Mouse (Mus musculus) heart, adult 2 months (tissue): ENCODE measurements around the gene Bahcc1. TPM values are rescaled to one million over a fixed set of nuclear protein-coding genes. Genes with fewer than 3 reads are reported as not detected.

ENCODE experiments used
- DNase-seq, 2 experiments: peaks; one replicate each; pipeline ENCODE4 v3.0.0; 2021
- H3K27ac ChIP-seq: fragments of 200-600 bp; 2 replicates; pipeline ENCODE4 v1.8.1; 2022
- H3K27me3 ChIP-seq: fragments of 200-500 bp; 2 replicates; pipeline ENCODE4 v1.6.1; 2012; ENCODE audit warnings: mild to moderate bottlenecking, low read length, inconsistent platforms, mixed read lengths; ENCODE audit not compliant: control insufficient read depth, insufficient read depth
- H3K36me3 ChIP-seq: fragments of 200-500 bp; 2 replicates; pipeline ENCODE4 v1.6.1; 2012; ENCODE audit warnings: low read length, inconsistent platforms; ENCODE audit not compliant: control insufficient read depth, insufficient read depth
- H3K4me1 ChIP-seq: fragments of 200-500 bp; 2 replicates; pipeline ENCODE4 v1.6.1; 2011; ENCODE audit warnings: low read length; ENCODE audit not compliant: control insufficient read depth, insufficient read depth
- H3K4me3 ChIP-seq: fragments of 200-600 bp; 2 replicates; pipeline ENCODE4 v1.8.1; 2022
- H3K79me2 ChIP-seq: fragments of 200-500 bp; replicated peaks from 2 replicates; pipeline ENCODE4 v1.6.1; 2012; ENCODE audit warnings: mild to moderate bottlenecking, inconsistent platforms, low read length, moderate library complexity, mixed read lengths; ENCODE audit not compliant: control insufficient read depth, insufficient read depth
- H3K9ac ChIP-seq: fragments of 200-500 bp; 2 replicates; pipeline ENCODE4 v1.6.1; 2012; ENCODE audit warnings: low read depth, mild to moderate bottlenecking, control low read depth, inconsistent platforms, low read length, mixed read lengths
- CTCF ChIP-seq: fragments of 200-600 bp; IDR thresholded peaks from 2 replicates; pipeline ENCODE4 v1.8.1; 2022; ENCODE audit warnings: antibody characterized with exemption, mild to moderate bottlenecking, moderate library complexity
- EP300 ChIP-seq: fragments of 200-500 bp; IDR thresholded peaks from 2 replicates; pipeline ENCODE4 v1.6.1; 2011; ENCODE audit warnings: low read depth, low read length, control low read depth; ENCODE audit not compliant: insufficient read depth
- POLR2A ChIP-seq: fragments of 200-500 bp; IDR thresholded peaks from 2 replicates; pipeline ENCODE4 v1.6.1; 2011; ENCODE audit warnings: mild to moderate bottlenecking, low read depth, low read length, control low read depth; ENCODE audit not compliant: insufficient read depth
- WGBS: fragments of 180-500 bp; shearing (Covaris S2); methylation state at CpG from one replicate; pipeline ENCODE4 v1.1.7; 2018; 5-methylcytosine and 5-hydroxymethylcytosine counted together
- intact Hi-C: fragments of 180-260 bp; cut with DNase I; formaldehyde crosslinking; loops from one replicate; pipeline ENCODE4 v1.15.1; 2025
- polyA plus RNA-seq: library from polyadenylated mRNA; depleted of rRNA; stranded (reverse); fragments of >200 nt; gene quantifications from 2 replicates; pipeline ENCODE4 v1.2.3, GENCODE M21; 2012
- total RNA-seq, 2 experiments: library from RNA; stranded (reverse); gene quantifications; 2 replicates each; pipeline ENCODE4 v1.2.3; 2021

Gene Bahcc1
- total and polyA plus RNA-seq, 3 experiments: 5.4 to 9.7 (median 6.4) TPM

- H3K9ac ChIP-seq: no peak overlapping the region
- no peak overlapping the region for H3K4me3 ChIP-seq
- DNase-seq: no peak
- 73% methylated on average over 22 of the region's 22 CpGs for WGBS
- H3K36me3 ChIP-seq: peaks cover 7% of the 10 kb centered on the region; the same call in 1 of the 2 replicates
- intact Hi-C loops: no loop called here
- peaks cover 2% of the 10 kb centered on the region; the same call in 1 of the 2 replicates for H3K79me2 ChIP-seq
- peaks cover 26% of the 10 kb centered on the region for H3K4me1 ChIP-seq
- no peaks in the 10 kb centered on the region for H3K27me3 ChIP-seq
- peak overlapping the region; percentile 93 for H3K27ac ChIP-seq
- TF ChIP-seq CTCF: no peak
- 0 out of 2 replicates have a peak, but pooled peaks have one; percentile 50 for TF ChIP-seq EP300
Measured at GRCm38 (mm10) chr11:120242726-120243530, 10.2 kb downstream of the Bahcc1 start.

DNA sequence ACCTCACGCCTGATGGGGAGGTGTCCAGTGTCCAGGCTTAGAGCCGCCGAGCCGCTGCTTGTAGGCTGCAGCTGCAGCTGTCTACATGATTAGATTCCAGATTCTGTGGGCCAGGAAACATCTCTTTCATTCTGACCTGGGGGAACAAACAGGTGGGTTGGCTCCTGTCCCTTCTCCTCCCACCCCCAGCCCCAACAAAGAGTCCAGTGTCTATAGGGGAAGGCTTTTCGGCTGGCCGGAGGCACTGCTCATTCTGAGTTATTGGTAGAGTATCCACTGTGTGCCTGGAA is 10.7 kb downstream of the Bahcc1 start:
- peaks cover 31% of the 10 kb centered on the region for H3K4me1 ChIP-seq
- H3K36me3 ChIP-seq: peaks cover 7% of the 10 kb centered on the region; the same call in 1 of the 2 replicates
- H3K27ac ChIP-seq: no peak overlapping the region
- intact Hi-C loops: no loop called here
- DNase-seq: no peak
- peaks cover 2% of the 10 kb centered on the region; the same call in 1 of the 2 replicates for H3K79me2 ChIP-seq
- 54% methylated on average over 6 of the region's 6 CpGs for WGBS
- TF ChIP-seq EP300 (no peak), CTCF (no peak), POLR2A (no peak)
- H3K27me3 ChIP-seq: no peaks in the 10 kb centered on the region
- no peak overlapping the region for H3K4me3 ChIP-seq
- no peak overlapping the region for H3K9ac ChIP-seq

DNA sequence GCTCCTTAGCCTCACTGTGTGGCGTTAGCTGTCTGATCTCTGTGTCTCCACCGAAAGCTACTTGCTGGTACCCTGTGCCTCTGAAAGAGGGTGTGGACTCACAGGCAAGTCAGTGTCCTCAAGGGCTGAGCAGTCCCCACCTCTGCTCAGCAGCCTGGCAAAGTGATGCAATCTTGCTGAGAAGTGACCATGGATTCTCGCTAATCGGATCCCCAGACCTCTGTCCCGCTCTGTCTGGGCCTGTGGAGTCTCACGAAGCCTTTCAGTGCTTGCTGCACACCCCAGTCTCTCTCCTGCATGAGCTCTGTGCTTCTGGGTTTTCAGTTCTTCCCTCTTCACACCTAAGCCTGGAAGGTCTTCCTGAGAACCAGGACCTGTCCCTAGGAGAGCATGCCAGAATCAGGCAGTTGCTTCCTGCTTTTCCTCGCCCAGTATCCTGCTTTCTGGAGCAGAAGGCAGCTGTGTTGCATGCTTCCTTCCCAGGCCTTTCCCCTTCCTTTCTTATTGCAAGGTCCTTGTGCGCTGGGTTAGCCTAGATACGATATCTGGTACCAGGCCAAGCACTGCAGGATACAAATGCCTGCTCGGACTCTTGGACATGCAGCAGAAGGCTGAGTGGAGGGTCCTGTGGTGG is 15.5 kb downstream of the Bahcc1 start:
- Histone ChIP-seq H3K36me3 (no peaks in the 10 kb centered on the region), H3K79me2 (peaks cover 2% of the 10 kb centered on the region; the same call in 1 of the 2 replicates), H3K27ac (no peak overlapping the region; the same call in 1 of the 2 replicates), H3K4me1 (peaks cover 44% of the 10 kb centered on the region), H3K27me3 (no peaks in the 10 kb centered on the region), H3K9ac (no peak overlapping the region), H3K4me3 (no peak overlapping the region)
- no peak for TF ChIP-seq EP300
- TF ChIP-seq CTCF: no peak
- TF ChIP-seq POLR2A: no peak
- DNase-seq: no peak
- intact Hi-C loops: no loop called here
- WGBS: 55% methylated on average over 10 of the region's 10 CpGs

DNA sequence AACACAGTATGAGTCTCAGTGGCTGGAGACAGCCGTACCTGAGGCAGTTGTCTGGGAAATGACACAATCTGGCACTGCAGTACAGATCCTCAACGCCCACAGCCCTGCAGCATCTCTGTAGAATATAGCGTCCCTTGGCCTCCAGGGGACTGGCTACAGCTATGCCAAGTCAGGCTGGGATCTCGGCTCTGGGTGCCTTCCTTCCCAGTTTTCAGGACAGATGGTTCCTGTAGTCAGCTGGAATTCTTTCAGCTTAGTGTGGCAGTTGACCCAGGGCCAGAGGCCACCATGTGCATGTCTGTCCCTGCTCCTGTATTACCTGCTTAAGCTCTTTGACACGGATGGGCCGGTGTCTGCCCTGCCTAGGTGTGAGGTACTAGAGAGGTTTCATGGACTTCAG is 16.2 kb downstream of the Bahcc1 start:
- DNase-seq: no peak
- Histone ChIP-seq H3K27me3 (no peaks in the 10 kb centered on the region), H3K9ac (no peak overlapping the region), H3K4me3 (no peak overlapping the region), H3K36me3 (no peaks in the 10 kb centered on the region), H3K79me2 (peaks cover 2% of the 10 kb centered on the region; the same call in 1 of the 2 replicates), H3K4me1 (peaks cover 44% of the 10 kb centered on the region), H3K27ac (no peak overlapping the region)
- TF ChIP-seq EP300: no peak
- no peak for TF ChIP-seq CTCF
- no peak for TF ChIP-seq POLR2A
- intact Hi-C loops: no loop called here
- WGBS: 60% methylated on average over 6 of the region's 6 CpGs

DNA sequence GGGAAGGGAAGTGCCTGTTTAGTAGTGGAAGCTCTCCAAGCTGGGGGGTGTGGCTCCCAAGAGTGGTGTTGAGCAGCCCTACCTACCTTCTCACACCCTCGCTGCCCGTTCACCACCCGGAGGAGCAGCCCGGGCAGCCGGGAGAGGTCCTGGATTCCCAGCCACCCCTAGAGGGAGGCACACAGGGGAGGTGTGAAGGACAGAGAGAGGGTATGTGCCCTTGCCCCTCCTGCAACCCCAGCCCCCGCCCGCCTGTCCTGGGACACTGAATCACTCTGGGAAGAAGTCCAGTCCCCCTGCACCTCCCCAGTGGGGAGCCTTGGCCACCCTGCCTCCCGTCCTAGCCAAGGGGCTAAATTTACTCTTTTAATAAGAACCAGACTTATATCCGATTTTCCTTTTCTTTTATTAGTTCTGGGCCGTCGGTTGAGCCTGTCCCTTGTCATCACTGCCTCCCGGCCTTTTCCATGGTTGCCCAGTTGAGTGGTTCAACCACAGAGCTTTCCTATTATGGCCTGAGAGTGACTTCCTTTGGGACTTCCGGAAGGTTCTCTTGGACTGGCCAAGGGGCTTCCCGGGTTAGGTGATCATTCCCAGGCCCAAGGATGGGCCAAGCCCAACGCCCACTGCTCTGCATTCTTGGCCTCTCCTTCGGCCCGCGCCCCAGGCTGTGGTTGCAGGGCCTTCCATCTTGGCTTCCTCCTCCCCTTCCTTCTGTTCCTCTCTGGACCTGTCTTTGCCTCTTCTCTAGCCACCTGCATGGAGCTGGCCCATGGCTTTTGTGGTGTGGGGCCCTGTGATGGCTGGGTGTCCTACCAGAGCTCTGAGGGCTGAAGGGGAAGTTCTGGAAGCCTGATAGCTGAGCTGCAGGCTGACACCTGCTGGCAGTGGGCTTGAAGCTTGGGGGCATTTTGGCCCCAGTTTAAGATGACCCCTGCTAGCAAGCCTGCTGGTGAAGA is 18.5 kb downstream of the Bahcc1 start:
- Histone ChIP-seq H3K9ac (no peak overlapping the region), H3K27ac (peak overlapping the region; percentile 57), H3K4me3 (no peak overlapping the region), H3K4me1 (peaks cover 60% of the 10 kb centered on the region), H3K36me3 (peaks cover 2% of the 10 kb centered on the region; the same call in 1 of the 2 replicates), H3K27me3 (no peaks in the 10 kb centered on the region), H3K79me2 (no peaks in the 10 kb centered on the region)
- no peak for TF ChIP-seq EP300
- peak; percentile 34 for TF ChIP-seq CTCF
- DNase-seq: peak; percentile 65
- 19% methylated on average over 18 of the region's 18 CpGs for WGBS
- intact Hi-C loops: no loop called here
